Mouse (Mus musculus) liver, embryonic 11.5 days (tissue): ENCODE results near the gene Vcp. TPM values are rescaled to one million over a fixed set of nuclear protein-coding genes. Genes with fewer than 3 reads are reported as not detected.

Source experiments
- ATAC-seq: fragments of 200-750 bp; cut with Nextera tagmentation; replicated peaks from 2 replicates; pipeline ENCODE4 v1.8.0; 2017; ENCODE audit warnings: moderate number of reproducible peaks, mild to moderate bottlenecking, moderate TSS enrichment, moderate library complexity; ENCODE audit not compliant: low FRiP score
- DNase-seq: peaks from one replicate; pipeline ENCODE4 v3.0.0-alpha.2; 2017; ENCODE audit warnings: low spot score
- H3K27ac ChIP-seq: fragments of 300-500 bp; sonication (generic); 2 replicates; pipeline ENCODE4 v1.5.1; 2014; ENCODE audit warnings: mild to moderate bottlenecking, low read depth, low read length, control low read depth
- H3K27me3 ChIP-seq: fragments of 300-500 bp; sonication (generic); replicated peaks from 2 replicates; pipeline ENCODE4 v1.6.1; 2014; ENCODE audit warnings: low read length, mixed read lengths; ENCODE audit not compliant: control insufficient read depth, insufficient read depth
- H3K36me3 ChIP-seq: fragments of 300-500 bp; sonication (generic); 2 replicates; pipeline ENCODE4 v1.6.1; 2014; ENCODE audit warnings: mild to moderate bottlenecking, low read length, moderate library complexity, mixed read lengths; ENCODE audit not compliant: control insufficient read depth, insufficient read depth
- H3K4me1 ChIP-seq: fragments of 300-500 bp; sonication (generic); replicated peaks from 2 replicates; pipeline ENCODE4 v1.6.1; 2014; ENCODE audit warnings: low read length, mixed read lengths; ENCODE audit not compliant: control insufficient read depth, insufficient read depth
- H3K4me2 ChIP-seq: fragments of 300-500 bp; sonication (generic); 2 replicates; pipeline ENCODE4 v1.6.1; 2014; ENCODE audit warnings: mild to moderate bottlenecking, control low read depth, moderate library complexity
- H3K4me3 ChIP-seq: fragments of 300-500 bp; sonication (generic); 2 replicates; pipeline ENCODE4 v1.5.1; 2014; ENCODE audit warnings: low read depth, low read length, control low read depth
- H3K9ac ChIP-seq: fragments of 300-500 bp; sonication (generic); 2 replicates; pipeline ENCODE4 v1.6.1; 2014; ENCODE audit warnings: low read depth, low read length, control low read depth
- H3K9me3 ChIP-seq: fragments of 300-500 bp; sonication (generic); 2 replicates; pipeline ENCODE4 v1.6.1; 2016; ENCODE audit warnings: low read length, inconsistent platforms, mixed read lengths; ENCODE audit not compliant: control insufficient read depth
- WGBS: fragments of 180-500 bp; shearing (Covaris S2); extraction: QIAGEN DNeasy Blood & Tissue Kit; methylation state at CpG from one replicate; pipeline ENCODE4 v1.1.7; 2014; 5-methylcytosine and 5-hydroxymethylcytosine counted together
- polyA plus RNA-seq: library from polyadenylated mRNA; unstranded; fragments of >200 nt; fragmentation: Nextera tagmentation; extraction: Ambion mirVana; gene quantifications from 2 replicates; pipeline ENCODE4 v1.2.1, GENCODE M21; 2014

Vcp gene
- polyA plus RNA-seq, 1 experiment from 2014 or later = 452 TPM

GRCm38 (mm10) chr4:43031237-43031995 lies 31.1 kb upstream of the Vcp start, which contains the start of gene Stoml2:
Gene Stoml2, minus strand, starts transcription at chr4:43031710.
- Histone ChIP-seq H3K27me3 (no peaks in the 10 kb centered on the region), H3K4me3 (peak within 1 kb of the TSS; percentile 90), H3K9me3 (no peaks in the 10 kb centered on the region), H3K27ac (peak within 1 kb of the TSS; percentile 84), H3K4me2 (peak within 1 kb of the TSS; percentile 89), H3K36me3 (peaks cover 35% of the 10 kb centered on the region), H3K9ac (peak within 1 kb of the TSS; percentile 99), H3K4me1 (peaks cover 18% of the 10 kb centered on the region)
- peak; percentile 97 for ATAC-seq
- DNase-seq = peak; percentile 87
- WGBS = 1% methylated on average over 38 of the region's 38 CpGs

DNA sequence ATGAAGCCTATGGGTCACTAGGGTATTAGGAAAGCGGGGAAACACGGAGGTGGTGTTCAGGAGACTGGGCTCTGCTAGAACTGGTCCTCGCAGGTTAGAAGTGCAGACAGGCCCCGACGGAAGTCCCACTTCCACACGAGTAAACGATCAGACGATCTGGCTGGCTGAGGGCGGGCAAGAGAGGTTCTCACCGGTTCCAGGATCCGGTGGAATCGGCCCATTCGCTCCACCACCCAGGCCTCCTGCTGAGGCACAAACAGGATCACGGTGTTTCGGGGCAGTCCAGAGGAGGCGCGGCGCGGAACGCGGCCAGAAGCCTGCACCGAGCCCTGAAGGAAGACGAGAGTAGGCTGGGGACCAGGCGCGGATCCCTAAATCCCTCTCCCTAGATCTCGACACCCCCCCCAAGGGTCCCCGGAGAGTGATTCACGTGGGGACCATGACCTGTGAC lies 30.5 kb upstream of the Vcp start:
- H3K36me3 ChIP-seq = peaks cover 31% of the 10 kb centered on the region
- H3K9ac ChIP-seq = peak overlapping the region; percentile 99
- no peaks in the 10 kb centered on the region for H3K27me3 ChIP-seq
- H3K9me3 ChIP-seq = no peaks in the 10 kb centered on the region
- DNase-seq (peak; percentile 61), ATAC-seq (peak; percentile 62)
- peaks cover 15% of the 10 kb centered on the region for H3K4me1 ChIP-seq
- under 1% methylated on average over 28 of the region's 28 CpGs for WGBS
- H3K4me2 ChIP-seq = peak overlapping the region; percentile 89
- peak overlapping the region; percentile 90 for H3K4me3 ChIP-seq
- peak overlapping the region; percentile 84 for H3K27ac ChIP-seq

DNA sequence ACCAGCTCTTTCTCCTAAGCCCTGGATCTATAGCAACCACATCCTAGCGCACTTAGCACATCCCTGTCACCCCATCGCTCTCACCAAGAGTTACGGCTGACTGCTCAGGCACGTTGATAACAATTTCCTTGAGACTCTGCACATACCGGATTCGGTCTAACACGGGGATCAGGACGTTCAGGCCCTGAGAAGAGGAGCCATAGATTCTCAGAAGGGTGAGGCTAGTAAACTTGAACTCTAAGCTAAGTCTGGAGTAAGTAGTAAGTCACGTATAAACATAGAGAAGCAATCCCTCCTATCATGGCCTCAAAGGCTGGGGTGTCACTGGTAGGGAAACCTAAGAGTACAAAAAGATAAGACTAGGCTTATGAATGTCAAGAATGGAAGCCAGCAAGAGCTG lies 30.0 kb upstream of the Vcp start:
- H3K9me3 ChIP-seq = no peaks in the 10 kb centered on the region
- peaks cover 31% of the 10 kb centered on the region for H3K36me3 ChIP-seq
- H3K4me1 ChIP-seq = peaks cover 15% of the 10 kb centered on the region
- WGBS = 59% methylated on average over 9 of the region's 9 CpGs
- no peak for ATAC-seq
- DNase-seq = no peak
- peak overlapping the region; percentile 84; the same call in 1 of the 2 replicates for H3K27ac ChIP-seq
- H3K9ac ChIP-seq = peak overlapping the region; percentile 99
- H3K4me2 ChIP-seq = peak overlapping the region; percentile 89
- no peaks in the 10 kb centered on the region for H3K27me3 ChIP-seq
- H3K4me3 ChIP-seq = peak overlapping the region; percentile 90

GRCm38 (mm10) chr4:43029749-43030148 lies 29.4 kb upstream of the Vcp start:
- Histone ChIP-seq H3K9me3 (no peaks in the 10 kb centered on the region), H3K4me3 (peak overlapping the region; percentile 90), H3K36me3 (peaks cover 31% of the 10 kb centered on the region), H3K27me3 (no peaks in the 10 kb centered on the region), H3K9ac (peak overlapping the region; percentile 99), H3K4me2 (peak overlapping the region; percentile 89), H3K4me1 (peaks cover 20% of the 10 kb centered on the region), H3K27ac (no peak overlapping the region)
- 92% methylated on average over 9 of the region's 9 CpGs for WGBS
- no peak for ATAC-seq
- no peak for DNase-seq

- H3K27ac ChIP-seq = no peak overlapping the region
- ATAC-seq = no peak
- WGBS = 87% methylated on average over 7 of the region's 7 CpGs
- H3K4me3 ChIP-seq = no peak overlapping the region
- no peak overlapping the region for H3K9ac ChIP-seq
- DNase-seq = no peak
- peaks cover 31% of the 10 kb centered on the region for H3K36me3 ChIP-seq
- H3K27me3 ChIP-seq = no peaks in the 10 kb centered on the region
- peaks cover 24% of the 10 kb centered on the region for H3K4me1 ChIP-seq
- H3K9me3 ChIP-seq = no peaks in the 10 kb centered on the region
- H3K4me2 ChIP-seq = no peak overlapping the region
These were observed 28.8 kb upstream of the Vcp start for GRCm38 (mm10) chr4:43029121-43029520.

- WGBS = 7% methylated on average over 42 of the region's 42 CpGs
- no peaks in the 10 kb centered on the region for H3K27me3 ChIP-seq
- H3K4me1 ChIP-seq = peaks cover 19% of the 10 kb centered on the region
- H3K36me3 ChIP-seq = peaks cover 49% of the 10 kb centered on the region
- H3K4me3 ChIP-seq = peak within 1 kb of the TSS; percentile 56
- peak; percentile 95 for DNase-seq
- ATAC-seq = peak; percentile 92
- H3K4me2 ChIP-seq = peak within 1 kb of the TSS; percentile 78
- peak within 1 kb of the TSS; percentile 56 for H3K27ac ChIP-seq
- peak within 1 kb of the TSS; percentile 67 for H3K9ac ChIP-seq
- H3K9me3 ChIP-seq = no peaks in the 10 kb centered on the region
These were observed 25.0 kb upstream of the Vcp start, which contains the start of gene Pigo for GRCm38 (mm10) chr4:43025084-43025960. Gene Pigo, minus strand, starts transcription at chr4:43025819.

- DNase-seq (no peak), ATAC-seq (no peak)
- Histone ChIP-seq H3K27ac (peak overlapping the region; percentile 56; the same call in 1 of the 2 replicates), H3K4me2 (peak overlapping the region; percentile 78), H3K4me3 (peak overlapping the region; percentile 56), H3K27me3 (no peaks in the 10 kb centered on the region), H3K9me3 (no peaks in the 10 kb centered on the region), H3K36me3 (peaks cover 46% of the 10 kb centered on the region), H3K9ac (peak overlapping the region; percentile 67), H3K4me1 (peaks cover 13% of the 10 kb centered on the region)
- 81% methylated on average over 14 of the region's 14 CpGs for WGBS
These were observed 24.4 kb upstream of the Vcp start for GRCm38 (mm10) chr4:43024673-43025072.

DNA sequence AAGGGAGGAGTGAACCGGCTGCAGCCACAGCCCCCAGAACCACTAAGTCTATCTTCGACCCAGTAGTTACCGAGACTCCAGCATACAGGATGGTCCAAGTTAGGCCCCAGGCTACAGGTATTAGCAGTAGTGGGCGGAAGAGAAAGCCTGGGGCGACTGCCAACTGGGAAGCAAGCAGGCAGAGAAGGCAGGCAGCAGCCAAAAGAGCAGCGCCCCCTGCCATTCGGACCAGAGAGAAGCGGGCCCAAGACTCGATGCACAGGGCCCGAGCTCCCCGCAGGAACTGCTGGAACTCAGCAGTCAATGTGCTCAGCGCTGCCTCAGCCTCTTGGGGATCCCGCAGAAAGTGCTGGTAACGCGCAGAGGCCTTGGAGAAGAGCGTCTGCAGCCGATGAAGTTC lies 21.0 kb upstream of the Vcp start:
- peaks cover 27% of the 10 kb centered on the region for H3K36me3 ChIP-seq
- 86% methylated on average over 17 of the region's 17 CpGs for WGBS

More for the DNA sequence above, 21.0 kb upstream of the Vcp start:
- no peaks in the 10 kb centered on the region for H3K27me3 ChIP-seq
- no peak overlapping the region for H3K27ac ChIP-seq
- no peak overlapping the region for H3K4me3 ChIP-seq
- no peak overlapping the region for H3K9ac ChIP-seq
- no peak for ATAC-seq
- H3K4me2 ChIP-seq = no peak overlapping the region
- no peaks in the 10 kb centered on the region for H3K9me3 ChIP-seq
- H3K4me1 ChIP-seq = peaks cover 9% of the 10 kb centered on the region
- DNase-seq = no peak
